Mouse (Mus musculus) CH12.LX (cell line): Measurements from ENCODE around the gene Fbxo39.

Source experiments
- CTCF ChIP-seq, 2 experiments: IDR thresholded peaks in 1 of 2; conservative IDR thresholded peaks in 1 of 2; 2 replicates each; pipeline ENCODE4 v1.5.1; 2011 to 2012; ENCODE audit warnings: low read depth in 2 of 2, low read length in 2 of 2, improper control_type of control experiment in 1 of 2, inconsistent platforms in 1 of 2, mild to moderate bottlenecking in 1 of 2, moderate library complexity in 1 of 2
- MAX ChIP-seq: IDR thresholded peaks from 2 replicates; pipeline ENCODE4 v1.6.1; 2011; ENCODE audit warnings: low read length, improper control_type of control experiment
- MYC ChIP-seq: IDR thresholded peaks from 2 replicates; pipeline ENCODE4 v1.6.1; 2011; ENCODE audit warnings: low read depth, mild to moderate bottlenecking, improper control_type of control experiment, low read length
- POLR2A ChIP-seq: IDR thresholded peaks from 2 replicates; pipeline ENCODE4 v1.6.1; 2011; ENCODE audit warnings: low read depth, mild to moderate bottlenecking, improper control_type of control experiment, low read length
- SIN3A ChIP-seq: IDR thresholded peaks from 2 replicates; pipeline ENCODE4 v1.6.1; 2012; ENCODE audit warnings: low read length, improper control_type of control experiment, inconsistent platforms
- UBTF ChIP-seq: IDR thresholded peaks from 2 replicates; pipeline ENCODE4 v1.6.1; 2012; ENCODE audit warnings: low read depth, mild to moderate bottlenecking, inconsistent platforms, low read length, improper control_type of control experiment, moderate library complexity

DNA sequence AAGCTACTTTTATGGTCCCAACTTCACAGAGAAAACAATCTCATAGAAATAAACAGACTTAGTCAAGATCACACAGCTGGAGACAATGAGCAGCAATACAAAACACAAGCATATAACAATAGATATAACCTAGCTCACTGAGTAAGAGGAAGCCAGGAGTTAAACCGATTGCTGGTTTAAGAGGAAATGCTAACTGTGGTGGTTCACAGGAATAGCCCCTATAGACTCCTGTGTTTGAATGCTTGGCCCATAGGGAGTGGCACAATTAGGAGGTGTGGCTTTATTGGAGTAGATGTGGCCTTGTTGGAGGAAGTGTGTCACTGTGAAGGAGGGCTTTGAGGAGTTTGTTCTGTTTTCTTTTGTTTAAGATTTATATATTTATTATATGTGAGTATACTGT, 38.0 kb downstream of the Fbxo39 start:
- TF ChIP-seq UBTF (no peak), POLR2A (no peak), CTCF (conservative IDR thresholded peaks at IDR 0.05 in 1 of 2, IDR thresholded peaks at IDR 0.05 in 1 of 2; ENCODE audit: low read depth in 2 of 2, low read length in 2 of 2) (no peak), SIN3A (no peak), MAX (no peak), MYC (no peak)
